Mouse (Mus musculus) brown adipose tissue, adult 24 weeks (tissue): ENCODE measurements around the gene Gcnt4. TPM values are rescaled to one million over a fixed set of nuclear protein-coding genes. Genes with fewer than 3 reads are reported as not detected.

Source experiments
- H3K27ac ChIP-seq: fragments of 200-500 bp; replicated peaks from 2 replicates; pipeline ENCODE4 v1.5.1; 2012; ENCODE audit warnings: low read depth, mild to moderate bottlenecking, low read length
- H3K4me1 ChIP-seq: fragments of 200-500 bp; 2 replicates; pipeline ENCODE4 v1.6.1; 2012; ENCODE audit warnings: low read length, mixed read lengths; ENCODE audit not compliant: control insufficient read depth, insufficient read depth, insufficient read length
- H3K4me3 ChIP-seq: fragments of 200-500 bp; 2 replicates; pipeline ENCODE4 v1.5.1; 2012; ENCODE audit warnings: low read depth, mild to moderate bottlenecking, low read length, moderate library complexity; ENCODE audit not compliant: insufficient read depth
- polyA plus RNA-seq: library from polyadenylated mRNA; stranded (reverse); fragments of >200 nt; gene quantifications from 2 replicates; pipeline ENCODE4 v1.2.4, GENCODE M21; 2012; ENCODE audit not compliant: missing spikeins, insufficient read depth, insufficient read length

Gene Gcnt4
- polyA plus RNA-seq, 1 experiment, result not detected

GRCm38 (mm10) chr13:96997080-96997479 is 72.6 kb downstream of the Gcnt4 start:
- H3K4me1 ChIP-seq, result no peaks in the 10 kb centered on the region
- no peak overlapping the region for H3K27ac ChIP-seq
- H3K4me3 ChIP-seq, result no peak overlapping the region

Other genes starting within 250 kb of the Gcnt4 start
- not detected in 2 replicates for gene Ankrd31, start 176.4 kb upstream of the Gcnt4 start, polyA plus RNA-seq
- not detected in 2 replicates for gene 1700029F12Rik, start 109.7 kb downstream of the Gcnt4 start, polyA plus RNA-seq
- not detected in 2 replicates for gene Fam169a, start 142.6 kb downstream of the Gcnt4 start, polyA plus RNA-seq
- 5.5 and 17.4 TPM in 2 replicates for gene Gm6169, start 174.5 kb downstream of the Gcnt4 start, polyA plus RNA-seq
- gene Gfm2, start 213.2 kb downstream of the Gcnt4 start, polyA plus RNA-seq, result 49.3 and 53.9 TPM in 2 replicates
- 111 and 128 TPM in 2 replicates for gene Nsa2, start 213.2 kb downstream of the Gcnt4 start, polyA plus RNA-seq